Mouse (Mus musculus) hindbrain, embryonic 13.5 days (tissue): ENCODE measurements at regions not wholly inside any gene's neighbourhood (a gene's known extent, or its start where the extent isn't known, plus 50 kb on each side); places are given as distances from the start of the nearest gene placed in this dataset. TPM values are rescaled to one million over a fixed set of nuclear protein-coding genes. Genes with fewer than 3 reads are reported as not detected.

ENCODE experiments used
- ATAC-seq: fragments of 200-750 bp; cut with Nextera tagmentation; 2 replicates; pipeline ENCODE4 v1.8.0; 2017; ENCODE audit warnings: moderate TSS enrichment; ENCODE audit not compliant: low FRiP score
- H3K27ac ChIP-seq: fragments of 300-500 bp; sonication (generic); 2 replicates; pipeline ENCODE4 v1.5.1; 2015; ENCODE audit warnings: inconsistent platforms, mild to moderate bottlenecking, moderate library complexity
- H3K27me3 ChIP-seq: fragments of 300-500 bp; sonication (generic); 2 replicates; pipeline ENCODE4 v1.6.1; 2015; ENCODE audit warnings: mild to moderate bottlenecking, inconsistent platforms
- H3K36me3 ChIP-seq: fragments of 300-500 bp; sonication (generic); 2 replicates; pipeline ENCODE4 v1.6.1; 2015; ENCODE audit warnings: mild to moderate bottlenecking, inconsistent platforms
- H3K4me1 ChIP-seq: fragments of 300-500 bp; sonication (generic); replicated peaks from 2 replicates; pipeline ENCODE4 v1.6.1; 2015; ENCODE audit warnings: inconsistent platforms
- H3K4me2 ChIP-seq: fragments of 300-500 bp; sonication (generic); 2 replicates; pipeline ENCODE4 v1.6.1; 2015; ENCODE audit warnings: inconsistent platforms, mild to moderate bottlenecking, moderate library complexity
- H3K4me3 ChIP-seq: fragments of 300-500 bp; sonication (generic); 2 replicates; pipeline ENCODE4 v1.5.1; 2015; ENCODE audit warnings: mild to moderate bottlenecking, inconsistent platforms
- H3K9ac ChIP-seq: fragments of 300-500 bp; sonication (generic); 2 replicates; pipeline ENCODE4 v1.6.1; 2015; ENCODE audit warnings: mild to moderate bottlenecking, inconsistent platforms
- H3K9me3 ChIP-seq: fragments of 300-500 bp; sonication (generic); 2 replicates; pipeline ENCODE4 v1.6.1; 2016; ENCODE audit warnings: inconsistent platforms
- WGBS: fragments of 180-500 bp; shearing (Covaris S2); methylation state at CpG from one replicate; pipeline ENCODE4 v1.1.7; 2015; 5-methylcytosine and 5-hydroxymethylcytosine counted together
- microRNA-seq: library from miRNA; unstranded; fragments of <30 nt; microRNA quantifications from one replicate; pipeline ENCODE4, GENCODE M21; 2016

DNA sequence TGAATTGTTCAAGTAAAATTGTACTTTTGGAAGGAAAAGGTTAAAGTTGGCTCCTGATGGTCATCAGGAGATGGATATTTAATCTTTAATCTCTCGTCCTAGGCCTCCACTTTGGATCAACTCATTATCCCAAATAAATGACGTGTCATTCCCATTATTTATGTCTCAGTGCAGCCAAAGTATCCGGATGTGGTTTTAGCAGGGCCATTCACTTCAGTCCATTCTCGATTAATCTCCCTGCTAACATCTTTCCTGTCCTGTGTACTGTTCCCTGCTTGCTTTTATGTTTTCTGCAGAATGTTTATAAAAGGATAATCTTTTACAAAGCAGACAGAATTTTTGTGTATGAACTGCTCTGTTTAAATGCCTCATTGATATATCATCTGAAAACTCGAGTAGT lies 60.4 kb upstream of the Prox1 start:
- Histone ChIP-seq H3K9me3 (peaks cover 3% of the 10 kb centered on the region), H3K4me1 (no peaks in the 10 kb centered on the region), H3K36me3 (peaks cover under 1% of the 10 kb centered on the region; the same call in 1 of the 2 replicates), H3K27me3 (no peaks in the 10 kb centered on the region), H3K4me3 (no peak overlapping the region), H3K27ac (no peak overlapping the region), H3K9ac (no peak overlapping the region), H3K4me2 (no peak overlapping the region)
- WGBS: 61% methylated on average over 5 of the region's 5 CpGs
- ATAC-seq: no peak

GRCm38 (mm10) chr1:190220417-190220816 lies 49.9 kb upstream of the Prox1 start:
- Histone ChIP-seq H3K4me1 (peaks cover 10% of the 10 kb centered on the region), H3K4me3 (no peak overlapping the region), H3K27me3 (no peaks in the 10 kb centered on the region), H3K27ac (no peak overlapping the region), H3K9me3 (peaks cover 13% of the 10 kb centered on the region), H3K4me2 (no peak overlapping the region), H3K36me3 (no peaks in the 10 kb centered on the region), H3K9ac (no peak overlapping the region)
- 46% methylated on average over 9 of the region's 9 CpGs for WGBS
- ATAC-seq: no peak

Small RNAs in the stretch of these regions (microRNA-seq; reads per million reads assigned to microRNA genes)
- gene Gm47294: not detected
